Mouse (Mus musculus): ENCODE measurements at regions not wholly inside any gene's neighbourhood (a gene's known extent, or its start where the extent isn't known, plus 50 kb on each side); places are given as distances from the start of the nearest gene placed in this dataset.

- TF ChIP-seq GATA1 (IDR thresholded peaks at IDR 0.05; ENCODE audit: borderline replicate concordance, low read length) (no peak), CTCF (IDR thresholded peaks at IDR 0.05; ENCODE audit: low read depth, low read length) (no peak)
Measured at GRCm38 (mm10) chr5:126680262-126680661, 561.3 kb upstream of the Tmem132c start.
